Mouse (Mus musculus): ENCODE measurements around the gene Gpr12.
"Not testable (repeated sequence)": the region's sequence is repeated elsewhere in the genome, so short reads cannot be mapped to it uniquely, and the experiment has no call there.

Gene Gpr12

DNA sequence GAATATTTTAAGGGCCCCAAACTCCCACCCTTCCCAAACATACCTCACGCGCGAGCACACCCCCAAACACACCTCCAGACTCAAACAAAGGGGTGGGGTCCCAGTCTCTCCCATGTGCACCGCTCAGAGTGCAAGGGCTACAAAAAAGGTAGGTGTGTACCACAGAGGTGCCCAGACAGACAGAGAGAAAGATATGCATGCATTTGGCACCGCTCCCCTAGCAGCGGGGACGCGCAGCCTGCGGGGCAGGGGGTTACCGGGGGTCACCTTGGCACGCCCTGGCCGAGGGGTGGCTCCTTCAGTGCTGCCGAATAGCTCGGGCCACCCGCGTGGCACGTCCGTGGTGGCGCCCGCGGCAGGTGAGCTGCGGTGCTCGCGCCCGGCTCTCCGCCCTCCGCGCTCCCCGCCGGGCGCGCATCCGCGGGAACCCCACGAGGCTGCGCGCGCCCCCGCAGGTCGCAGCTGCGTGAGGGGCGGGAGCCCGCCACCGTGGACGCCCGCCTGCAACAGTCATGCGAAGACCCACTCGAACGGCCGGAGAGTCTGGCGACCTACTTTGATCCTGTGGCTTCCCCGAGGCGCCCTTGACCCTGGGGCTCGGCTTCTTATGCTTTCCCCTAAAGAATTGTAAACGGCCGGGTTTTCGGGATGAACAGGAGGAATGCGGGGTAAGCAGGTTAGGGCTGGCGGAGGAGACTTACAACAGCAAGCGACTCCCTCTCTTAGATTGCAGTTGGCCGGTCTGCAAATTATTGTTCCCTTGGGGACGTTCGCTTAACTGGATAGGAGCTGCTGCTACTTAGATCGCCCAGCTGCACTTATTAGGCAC is at the start of gene Gpr12:
TSS of gene Gpr12 (minus strand) at position 762 of the 829 bp plus-strand sequence.
- DNase-seq, result peak; percentile 6 to 8

DNA sequence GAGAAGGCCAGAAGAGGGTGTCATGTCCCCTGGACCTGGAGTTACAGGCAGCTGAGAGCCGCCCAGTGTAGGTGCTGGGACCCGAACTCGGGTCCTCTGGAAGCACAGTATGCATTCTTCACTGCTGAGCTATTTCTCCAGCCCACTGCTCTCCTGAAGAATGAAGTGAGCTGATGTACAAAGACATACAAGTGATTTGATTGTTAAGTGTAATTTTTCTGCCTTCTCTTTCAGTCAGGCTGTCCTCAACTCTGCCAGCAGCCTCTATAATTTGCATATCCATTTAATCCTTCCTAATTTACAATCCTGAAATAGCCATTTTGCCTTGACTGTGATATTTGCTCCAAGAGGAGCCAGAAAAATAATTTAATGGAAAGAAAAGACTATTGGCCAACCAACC is 46.6 kb upstream of the Gpr12 start:
- DNase-seq, result no peak

DNA sequence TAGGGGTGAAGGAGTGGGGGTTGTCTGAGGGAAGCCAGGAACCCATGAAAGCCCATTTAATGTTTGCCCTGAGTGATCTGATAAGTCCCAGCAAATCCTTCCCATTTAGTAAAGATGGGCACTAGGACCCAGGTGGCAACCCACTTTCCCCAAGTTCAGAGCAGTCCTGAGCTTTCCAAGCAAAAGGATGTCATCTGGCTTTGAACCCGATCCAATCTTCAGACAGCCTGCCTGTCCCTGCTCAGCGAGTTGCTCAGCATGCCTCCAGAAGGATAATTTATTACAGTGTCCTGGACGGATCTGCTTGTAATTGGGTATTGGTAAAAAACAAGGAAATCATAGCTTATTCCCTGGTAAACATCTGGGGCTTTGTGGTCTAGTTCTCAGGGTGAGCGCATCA is 45.9 kb upstream of the Gpr12 start:
- peak; percentile 26 to 32 for DNase-seq

DNA sequence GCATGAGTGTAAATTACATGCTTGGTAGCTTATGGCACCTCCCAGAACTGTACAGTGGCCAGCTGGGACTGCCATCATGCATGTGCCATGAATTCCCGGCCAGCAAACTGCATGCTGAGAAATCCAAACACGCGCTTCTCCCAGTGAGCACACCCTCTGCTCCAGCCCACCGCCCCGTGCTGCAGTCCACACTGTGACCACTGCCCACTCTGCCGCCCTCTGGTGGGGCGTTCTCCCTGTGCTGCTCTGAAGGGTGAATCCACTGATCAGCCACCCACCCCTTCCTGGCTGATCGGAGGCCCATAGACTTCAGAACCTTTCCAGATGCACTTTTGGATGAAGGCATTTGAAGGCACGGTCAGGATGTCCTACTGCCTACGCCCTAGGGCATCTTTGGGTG is 44.6 kb upstream of the Gpr12 start:
- peak; percentile 9 to 20 for DNase-seq

DNA sequence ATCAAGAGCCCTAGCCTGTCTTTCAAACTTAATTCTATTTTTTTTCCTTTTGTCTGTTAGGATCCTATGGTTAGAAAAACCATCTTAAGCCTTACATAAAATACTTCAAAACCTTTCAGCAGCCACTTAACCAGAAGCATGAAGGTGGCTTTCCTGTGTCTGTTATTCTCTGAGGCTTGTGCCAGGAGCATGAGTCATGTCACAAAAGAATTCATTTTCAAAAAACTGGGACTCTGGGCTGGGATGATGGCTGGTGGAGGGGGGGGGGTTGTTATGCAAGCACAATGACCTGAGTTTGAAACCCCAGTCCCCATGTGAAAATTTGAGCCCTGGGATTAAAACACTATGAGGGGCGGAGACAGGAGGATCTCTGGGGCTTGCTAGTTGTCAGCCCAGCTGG is 43.8 kb upstream of the Gpr12 start:
- DNase-seq, result no peak

DNA sequence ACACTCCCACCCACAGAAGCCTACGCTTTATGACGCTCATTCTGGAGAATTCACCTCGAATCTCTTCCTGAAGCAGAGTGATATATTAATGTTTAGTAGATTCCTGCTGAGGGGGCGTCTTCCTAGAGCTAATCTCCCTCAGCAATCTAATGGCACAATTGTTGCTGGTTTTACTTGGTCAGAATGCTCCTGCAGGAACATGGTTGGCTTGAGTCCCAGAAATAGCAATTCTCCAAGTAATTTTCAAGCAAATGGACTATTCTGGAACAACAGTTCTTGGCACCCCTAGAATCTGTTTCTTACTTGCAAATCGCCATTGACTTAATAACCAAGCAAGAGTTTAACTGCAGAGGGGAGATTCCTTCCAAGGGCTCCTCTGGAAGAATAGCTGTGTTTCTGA is 42.9 kb upstream of the Gpr12 start:
- no peak for DNase-seq

DNA sequence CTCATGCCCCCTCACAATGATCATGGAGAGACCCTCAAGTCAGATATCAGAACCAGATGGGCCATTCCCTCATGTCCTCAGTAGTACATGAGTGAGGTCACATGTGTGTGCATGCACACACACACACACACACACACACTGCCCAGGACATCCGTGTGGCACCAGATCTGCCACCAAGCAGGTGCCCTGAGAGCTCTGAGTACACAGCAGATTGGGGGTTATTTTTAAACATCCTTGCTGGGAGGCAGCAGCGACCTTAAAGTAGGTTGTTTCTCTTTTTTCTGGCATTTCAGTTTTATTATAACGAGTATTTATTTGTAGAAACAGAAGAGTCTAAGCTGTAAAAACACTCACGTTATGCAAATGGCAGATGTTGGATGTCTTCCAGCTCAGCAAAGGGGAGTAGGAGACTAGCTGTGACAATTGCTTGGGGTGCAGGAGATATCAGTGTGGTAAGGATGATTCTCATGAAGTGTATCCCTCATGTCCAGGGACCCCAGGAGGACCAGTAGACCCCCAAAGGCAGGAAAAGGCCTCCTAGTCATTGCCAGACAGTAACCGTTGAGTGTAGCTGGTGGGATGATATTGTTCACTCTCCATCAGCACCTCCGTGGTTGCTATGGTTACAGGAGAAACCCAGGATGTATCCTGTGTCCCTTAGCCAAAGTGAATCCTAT is 40.7 kb upstream of the Gpr12 start:
- peak in 1 of 2 experiments; percentile 5 for DNase-seq

DNA sequence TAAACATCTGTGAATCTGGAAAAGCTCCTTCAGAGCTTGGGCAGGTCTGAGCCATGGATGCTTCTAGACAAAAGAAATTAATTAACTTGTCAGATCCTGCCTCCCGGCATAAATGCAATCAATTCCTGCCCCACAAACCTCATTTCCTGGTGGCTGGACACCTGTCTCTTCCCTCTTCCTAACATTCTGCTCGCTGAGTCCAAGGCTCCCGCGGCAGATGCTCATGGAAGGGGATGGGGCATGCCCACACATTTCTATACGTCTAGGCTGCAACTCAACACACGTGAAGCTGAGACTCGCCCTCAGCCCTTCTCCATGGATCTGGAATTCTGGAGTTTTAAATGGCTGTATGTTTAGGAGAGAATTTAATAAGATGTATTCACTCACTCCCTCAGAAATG is 26.8 kb upstream of the Gpr12 start:
- DNase-seq, result no peak

DNA sequence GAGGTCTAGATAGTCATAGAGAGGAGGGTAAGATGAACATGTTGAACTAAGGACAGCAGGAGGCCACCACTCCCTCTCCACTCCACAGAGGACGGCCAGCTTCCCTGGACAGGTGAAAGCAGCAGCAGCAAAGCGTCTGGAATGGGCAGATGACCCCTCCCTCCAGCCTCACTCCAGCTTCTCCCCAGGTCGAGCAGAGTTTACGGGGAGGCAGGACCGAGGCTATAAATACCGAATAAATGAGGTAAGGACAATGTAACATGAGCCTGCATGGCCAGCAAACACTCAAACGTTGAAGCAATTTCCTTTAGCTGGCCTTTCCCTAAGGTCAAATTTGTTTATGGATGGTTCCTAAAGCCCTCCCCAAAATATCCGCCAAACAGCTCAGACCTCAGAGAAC is 26.0 kb upstream of the Gpr12 start:
- no peak for DNase-seq

DNA sequence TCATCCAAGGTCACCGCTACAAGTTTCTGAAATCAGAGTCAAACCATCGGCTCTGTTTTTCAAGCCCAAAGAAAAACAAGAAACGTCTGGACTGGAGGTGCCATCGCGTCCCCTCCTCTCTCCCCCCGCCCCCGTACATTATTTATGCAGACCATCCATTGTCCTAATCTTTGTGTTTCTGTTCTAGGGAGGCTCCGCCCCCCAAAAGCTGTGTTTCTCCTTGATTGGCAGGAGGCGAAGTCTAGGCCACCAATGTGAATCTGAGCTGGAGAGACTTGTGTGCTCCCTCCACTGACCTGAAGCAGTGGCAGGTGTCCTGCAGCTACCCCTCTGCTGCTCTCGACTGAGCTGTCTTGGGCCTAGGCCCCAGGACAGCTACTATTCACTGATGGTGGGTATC is 24.6 kb upstream of the Gpr12 start:
- DNase-seq, result no peak

DNA sequence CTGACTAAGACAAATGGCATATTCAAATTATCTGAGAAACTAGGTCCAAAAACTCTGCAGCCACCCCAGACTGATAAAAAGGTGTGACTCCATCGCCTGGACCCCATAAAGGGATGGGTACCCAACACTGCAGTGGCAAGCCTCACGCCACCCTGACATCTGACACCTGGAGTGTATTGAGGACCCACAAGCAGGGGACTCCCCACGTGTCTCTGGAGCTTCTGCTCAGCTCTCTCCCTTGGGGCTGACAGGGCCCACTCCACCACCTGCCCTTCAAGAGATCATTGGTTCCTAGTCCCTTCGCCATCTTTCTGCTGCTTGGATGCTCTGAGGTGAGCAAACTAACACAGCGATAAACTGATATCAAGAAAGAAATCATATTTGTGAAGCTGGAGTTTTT is 22.8 kb upstream of the Gpr12 start:
- no peak for DNase-seq

DNA sequence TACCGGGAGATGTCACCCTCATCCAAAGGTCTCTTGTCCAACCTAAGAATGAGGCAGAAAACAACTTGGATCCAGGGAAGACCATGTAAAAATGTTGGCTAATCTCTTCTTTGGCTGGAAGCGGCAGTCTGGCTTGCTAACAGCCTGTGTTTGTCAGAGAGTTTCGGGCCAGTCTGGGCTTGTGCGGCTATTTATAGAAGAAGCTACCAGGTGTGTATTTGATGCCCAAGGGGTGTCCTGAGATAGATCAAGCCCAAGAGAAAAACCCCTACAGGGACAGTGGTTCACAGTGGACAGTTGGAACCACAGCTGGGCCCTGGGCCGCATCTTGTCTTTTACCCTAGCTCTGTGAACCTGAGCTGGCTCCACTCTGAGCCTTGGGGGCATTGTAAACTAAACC is 21.9 kb upstream of the Gpr12 start:
- no peak for DNase-seq

DNA sequence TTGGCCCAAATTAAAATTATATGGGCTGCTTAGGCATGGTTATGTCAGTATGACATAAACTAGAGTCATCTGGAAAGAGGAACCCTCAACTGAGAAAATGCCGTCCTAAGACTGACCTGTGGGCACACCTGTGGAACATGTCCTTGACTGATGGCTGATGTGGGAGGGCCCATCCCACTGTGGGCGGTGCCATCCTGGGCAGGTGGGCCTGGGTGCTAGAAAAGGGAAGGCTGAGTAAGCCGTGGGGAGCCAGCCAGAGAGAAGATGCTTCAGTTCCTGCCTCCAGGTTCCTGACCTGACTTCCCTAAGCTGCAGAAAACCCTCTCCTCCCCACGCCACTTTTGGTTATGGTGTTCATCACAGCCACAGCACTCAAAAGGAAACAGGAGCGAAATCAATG is 21.2 kb upstream of the Gpr12 start:
- DNase-seq, result no peak

DNA sequence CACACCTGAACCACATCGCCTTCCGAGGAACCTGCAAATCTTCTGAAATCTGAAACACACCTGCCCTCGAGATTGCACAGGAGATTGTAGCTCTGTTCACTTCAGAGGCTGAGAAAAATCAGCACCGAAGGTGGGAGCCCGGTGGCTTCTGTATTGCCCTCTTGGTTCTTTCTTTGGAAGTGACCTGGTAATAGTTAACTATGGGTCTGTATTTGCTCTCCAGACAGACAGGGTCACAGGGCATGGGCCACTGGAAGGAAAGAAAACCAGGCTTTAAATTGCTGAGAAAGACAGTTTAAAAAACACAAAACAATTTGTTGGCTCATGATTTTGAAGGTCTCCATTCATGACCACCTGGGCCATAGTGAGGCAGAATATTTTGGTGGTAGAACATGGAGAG is 14.9 kb upstream of the Gpr12 start:
- no peak for DNase-seq

DNA sequence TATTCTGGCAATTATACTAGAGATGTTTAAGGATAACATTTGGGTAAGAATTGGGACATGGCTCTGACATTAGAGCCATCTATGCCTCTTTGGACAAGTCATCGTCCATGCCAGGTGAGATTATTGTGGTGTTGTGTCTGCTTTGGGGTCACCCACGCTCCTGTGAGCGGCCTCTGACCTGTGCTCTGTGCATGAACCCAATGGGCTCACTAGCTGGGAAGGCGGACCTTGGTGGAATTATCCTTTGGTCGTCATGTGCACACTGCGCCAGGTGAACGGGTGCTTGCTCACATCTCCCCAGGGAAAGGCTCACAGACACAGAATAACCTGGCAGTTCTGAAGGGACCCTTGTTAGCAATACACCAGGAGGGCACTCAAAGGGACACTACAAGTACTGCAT is 14.2 kb upstream of the Gpr12 start:
- not testable (repeated sequence) for DNase-seq

DNA sequence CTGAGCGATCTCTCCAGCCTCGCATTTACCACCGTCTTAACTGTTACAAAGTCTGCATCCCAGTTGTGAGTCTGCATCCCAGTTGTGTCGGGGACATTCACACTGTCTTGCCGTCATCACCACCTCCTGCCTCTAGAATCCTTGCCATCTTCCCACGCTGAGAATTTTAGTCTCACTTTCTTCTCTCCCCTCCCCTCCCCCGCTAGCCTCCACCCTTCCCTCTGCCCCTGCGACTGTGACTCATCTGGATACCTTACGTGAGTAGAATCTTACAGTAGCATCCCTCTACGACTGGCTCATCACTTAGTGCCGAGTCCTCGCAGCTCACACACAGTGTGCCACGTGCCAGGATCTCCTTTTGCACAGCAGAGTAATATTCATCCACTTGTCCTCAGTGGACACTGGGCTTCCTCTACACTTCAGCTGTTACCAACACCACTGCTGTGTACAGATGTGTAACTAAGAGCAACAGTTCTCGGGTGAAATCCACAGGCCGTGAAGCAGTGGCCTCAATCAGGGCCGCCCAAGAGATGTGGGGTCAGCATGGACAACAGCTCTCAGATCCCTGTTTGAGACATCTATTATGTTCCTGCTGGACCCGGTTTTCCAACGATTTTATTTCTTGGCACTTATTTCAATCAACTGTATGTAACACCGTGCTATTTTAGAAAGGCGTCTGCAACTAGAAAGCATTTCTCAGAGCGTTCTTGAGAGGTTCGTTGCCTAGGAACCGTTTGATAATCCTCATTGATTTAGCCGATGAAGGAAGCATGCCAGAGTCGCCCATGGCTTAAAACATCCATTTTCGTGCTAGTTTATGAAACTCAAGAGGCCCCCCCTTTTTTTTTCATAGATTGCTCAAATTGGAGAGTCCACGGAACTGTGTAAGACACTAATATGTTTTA is 13.4 kb upstream of the Gpr12 start:
- DNase-seq, result no peak

DNA sequence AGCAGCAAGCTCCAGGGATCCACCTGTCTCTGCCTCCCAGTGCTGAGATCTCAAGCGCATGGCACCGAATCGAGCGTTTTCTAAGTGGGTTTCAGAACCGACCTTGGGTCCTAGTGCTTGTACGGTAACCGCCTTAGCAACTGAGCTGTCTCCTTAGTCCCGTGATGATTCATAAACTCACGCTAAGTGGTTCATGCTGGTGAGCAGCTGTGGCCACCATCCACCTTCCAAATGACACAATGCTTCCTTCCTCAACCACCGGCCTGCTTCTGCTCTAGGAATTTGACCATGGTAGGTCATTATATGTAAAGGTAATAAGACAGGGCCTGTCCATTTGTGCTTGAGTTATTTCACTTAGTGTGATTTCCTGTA is 12.4 kb upstream of the Gpr12 start:
- no peak for DNase-seq

DNA sequence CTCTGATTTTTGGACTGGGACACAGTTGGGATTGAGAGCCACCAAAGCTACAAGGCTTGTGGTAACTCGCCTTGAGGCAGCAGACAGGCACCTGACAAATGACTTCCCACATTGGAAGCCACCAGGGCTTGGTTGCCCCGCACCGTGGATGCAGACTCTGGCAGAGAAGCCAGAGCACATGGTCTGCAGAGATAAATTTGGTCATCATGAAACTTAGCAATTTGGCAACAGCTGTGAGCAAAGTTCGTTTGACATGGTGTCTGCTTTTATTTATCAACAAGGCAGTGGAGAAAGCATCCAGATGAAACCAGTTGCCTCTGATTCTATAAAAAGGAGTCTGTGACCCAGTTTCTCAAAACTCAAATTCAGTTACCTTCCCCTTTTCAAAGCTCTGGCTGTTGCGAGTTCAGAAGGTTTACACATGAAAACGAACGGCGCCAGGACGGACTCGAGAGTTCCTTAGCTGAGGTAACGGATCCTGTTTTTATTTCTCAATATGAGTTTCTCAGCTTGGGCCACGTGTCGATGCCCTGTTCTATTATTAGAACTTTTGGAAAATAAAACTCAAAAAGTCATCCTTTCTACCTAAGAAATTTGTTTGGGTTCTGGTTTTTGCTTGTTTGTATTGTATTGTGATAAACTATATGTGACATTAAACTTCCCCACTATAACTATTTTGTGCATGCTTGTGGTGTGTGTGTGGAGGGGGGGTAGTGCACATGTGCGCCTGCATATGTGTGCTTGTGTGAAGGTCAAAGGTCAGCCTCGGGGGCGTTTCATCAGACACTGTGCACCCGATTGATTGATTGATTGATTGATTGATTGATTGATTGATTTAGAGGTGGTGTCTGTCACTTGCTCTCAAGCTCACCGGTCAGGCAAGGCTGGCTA is 11.8 kb upstream of the Gpr12 start:
- DNase-seq, result no peak

DNA sequence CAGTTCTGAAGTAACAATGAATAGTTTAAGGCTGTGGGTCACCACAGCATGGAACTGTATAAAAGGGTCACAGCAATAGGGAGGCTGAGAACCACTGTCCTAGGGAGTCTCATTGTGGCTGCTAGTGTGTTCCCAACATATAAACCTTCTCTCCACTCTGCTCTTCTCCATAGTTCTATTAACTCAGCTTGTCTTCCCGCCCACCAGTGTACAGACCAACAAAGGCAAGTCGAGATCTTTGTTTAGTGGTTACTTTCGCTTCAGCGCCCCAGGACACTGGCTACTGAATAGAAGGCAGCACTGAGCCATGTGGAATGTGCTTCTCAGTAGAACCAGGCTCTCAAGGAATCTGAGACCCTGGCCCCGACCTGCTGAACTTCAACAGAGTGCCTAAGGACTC is 7.5 kb upstream of the Gpr12 start:
- DNase-seq, result no peak

DNA sequence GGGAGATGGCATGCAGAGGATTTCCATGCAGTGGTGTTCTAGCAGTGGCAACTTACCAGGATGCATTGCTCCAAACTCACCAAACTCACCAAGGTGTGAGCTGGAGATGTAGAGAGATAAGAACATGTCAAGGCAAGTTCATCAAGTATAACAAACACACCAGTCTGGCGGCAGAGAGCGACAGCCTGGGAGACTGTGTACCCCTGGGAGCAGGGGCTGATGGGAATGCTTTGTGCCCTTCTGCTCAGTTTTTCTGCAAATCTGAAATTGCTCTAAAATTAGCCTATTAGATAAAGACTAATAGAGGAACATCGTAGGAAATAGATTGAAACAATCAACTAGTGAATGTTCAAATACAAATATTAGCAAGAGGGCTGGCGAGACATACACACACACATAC is 6.6 kb upstream of the Gpr12 start:
- DNase-seq, result no peak

DNA sequence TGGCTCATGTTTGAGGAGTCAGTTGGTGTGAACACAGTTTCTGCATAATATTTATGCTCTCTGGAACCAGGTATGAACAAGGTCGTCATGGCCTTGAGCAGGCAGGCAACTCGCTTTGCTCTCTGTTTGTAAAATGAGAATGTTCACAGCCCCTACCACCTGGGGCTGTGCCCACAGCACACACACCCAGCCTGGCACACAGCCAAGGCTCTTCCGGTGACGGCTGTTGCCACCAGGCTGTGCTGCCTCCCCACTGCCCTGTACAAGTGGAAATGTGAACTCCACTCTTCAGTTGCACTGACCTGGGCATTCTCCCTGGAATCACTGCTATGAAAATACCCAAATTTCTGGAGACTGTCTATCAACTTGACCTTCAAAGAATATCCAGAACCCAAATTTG is 5.9 kb upstream of the Gpr12 start:
- DNase-seq, result no peak

DNA sequence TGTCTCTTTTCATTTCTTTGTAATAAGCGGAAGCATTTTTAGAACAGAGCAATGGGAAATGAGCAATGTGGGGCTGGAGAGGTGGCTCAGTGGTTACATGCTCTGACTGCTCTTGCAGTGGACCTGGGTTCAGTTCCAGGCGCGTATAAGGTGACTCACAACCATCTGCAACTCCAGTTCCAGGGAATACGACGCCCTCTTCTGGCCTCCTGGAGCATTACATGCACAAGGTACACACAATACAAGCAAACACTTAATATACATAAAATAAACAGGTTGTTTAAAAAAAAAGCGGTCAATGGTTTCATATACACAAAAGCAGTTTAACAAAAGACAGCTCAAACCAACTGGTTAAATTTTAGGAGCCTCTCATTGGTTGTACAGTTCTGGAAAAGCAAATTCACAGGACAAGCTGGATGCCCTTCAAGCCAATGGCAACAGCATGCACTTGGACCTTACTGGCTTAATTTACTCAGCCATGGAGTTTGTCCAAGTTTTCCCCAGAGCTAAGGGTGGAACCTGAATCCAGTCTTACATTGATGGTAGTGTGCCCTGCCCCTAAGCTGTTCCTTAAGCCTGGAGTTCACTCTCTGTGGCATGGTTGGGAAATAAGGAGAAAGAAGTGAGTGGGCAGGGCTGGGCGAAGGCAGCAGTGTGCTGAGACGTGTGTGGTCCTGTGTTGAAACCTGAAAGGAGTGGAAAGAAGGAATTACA is 1.5 kb upstream of the Gpr12 start:
- no peak for DNase-seq

Measured in cerebellum, postnatal 36 days (tissue).